Mouse (Mus musculus): ENCODE data around the gene Blm.

Gene Blm

GRCm38 (mm10) chr7:80439789-80440488, 95.0 kb downstream of the Blm start:
- DNase-seq (ENCODE audit: extremely low spot score): no peak

DNA sequence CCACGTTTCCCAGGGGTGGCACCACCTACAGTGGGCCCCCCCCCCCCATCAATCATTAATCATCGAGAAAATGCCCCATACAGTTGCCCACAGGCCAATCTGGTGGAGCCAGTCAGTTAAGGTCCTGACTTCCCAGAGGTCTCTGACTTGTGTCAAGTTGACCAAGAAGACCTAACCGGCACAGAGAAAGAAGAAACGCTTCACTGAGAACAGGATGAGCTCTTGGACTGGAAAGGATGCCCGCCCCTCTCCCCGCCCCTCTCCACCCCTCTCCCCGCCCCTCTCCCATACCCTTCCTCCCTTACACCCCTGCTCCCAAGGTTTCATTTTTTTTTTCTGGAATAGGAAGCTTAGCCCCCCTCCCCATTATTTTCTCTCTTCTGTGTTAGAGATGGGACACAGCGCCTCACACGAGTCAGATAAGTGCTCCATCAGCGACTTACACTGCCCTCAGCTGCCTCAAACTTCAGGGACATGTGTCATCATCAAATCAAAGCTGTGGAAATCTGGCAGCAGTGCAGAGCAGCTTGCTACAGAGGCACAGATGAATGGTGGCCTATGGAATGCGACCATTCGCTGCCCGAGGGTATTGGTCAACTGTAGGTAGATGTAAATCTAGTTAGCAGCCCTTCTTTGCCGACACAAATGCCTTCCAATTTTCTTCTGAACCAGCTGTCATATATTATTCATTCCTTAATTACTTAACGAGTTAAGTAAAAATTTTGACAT, 95.7 kb downstream of the Blm start:
- DNase-seq (ENCODE audit: extremely low spot score): peak; percentile 29

GRCm38 (mm10) chr7:80436571-80436970, 98.3 kb downstream of the Blm start:
- DNase-seq (ENCODE audit: extremely low spot score): no peak

DNA sequence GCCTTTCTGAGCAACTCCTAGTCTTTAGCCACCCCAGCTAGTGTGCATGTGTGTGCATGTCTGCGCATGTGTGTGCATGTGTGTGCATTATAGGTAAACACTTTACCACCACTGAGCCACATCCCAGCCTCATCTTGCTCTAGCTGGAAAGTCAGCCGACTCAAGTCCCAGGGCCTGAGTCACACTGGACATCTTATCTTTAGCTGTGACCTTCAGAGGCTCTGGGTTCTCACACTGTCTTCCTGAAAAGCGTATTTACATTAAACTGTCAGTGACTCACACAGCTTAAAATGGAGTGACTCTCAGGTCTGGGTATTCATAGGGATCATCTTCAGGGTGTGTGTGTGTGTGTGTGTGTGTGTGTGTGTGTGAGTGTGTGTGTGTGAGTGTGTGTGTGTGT, 99.3 kb downstream of the Blm start:
- no peak for DNase-seq (ENCODE audit: extremely low spot score)

- DNase-seq (ENCODE audit: extremely low spot score): no peak
Observed at GRCm38 (mm10) chr7:80429661-80430060, 105.3 kb downstream of the Blm start.

- DNase-seq (ENCODE audit: extremely low spot score): no peak
Observed at GRCm38 (mm10) chr7:80427730-80428129, 107.2 kb downstream of the Blm start.

GRCm38 (mm10) chr7:80426363-80426762, 108.6 kb downstream of the Blm start:
- DNase-seq (ENCODE audit: extremely low spot score): no peak

GRCm38 (mm10) chr7:80424722-80425121, 110.2 kb downstream of the Blm start:
- DNase-seq (ENCODE audit: extremely low spot score): no peak

- no peak for DNase-seq (ENCODE audit: extremely low spot score)
Observed at GRCm38 (mm10) chr7:80422759-80423480, 112.0 kb downstream of the Blm start.

DNA sequence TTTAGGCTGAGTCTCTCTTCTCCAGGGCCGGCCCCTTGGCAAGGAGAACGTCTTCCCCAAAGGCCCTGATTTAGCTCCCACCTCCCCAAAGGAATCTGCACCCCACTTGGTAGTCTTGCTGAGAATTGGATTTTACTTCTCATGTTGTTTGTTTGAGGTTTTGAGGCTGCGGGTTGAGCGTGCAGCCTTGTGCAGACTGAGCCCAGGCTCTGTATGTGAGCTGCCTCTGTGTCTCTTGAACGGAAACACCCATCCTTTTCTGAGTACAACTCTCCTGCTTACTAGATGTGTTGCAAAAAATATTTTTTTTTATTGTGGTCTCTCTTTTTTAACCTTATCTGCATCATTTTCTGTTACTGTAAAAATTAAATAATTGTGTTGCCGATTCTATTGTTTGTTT, 113.3 kb downstream of the Blm start:
- no peak for DNase-seq (ENCODE audit: extremely low spot score)

GRCm38 (mm10) chr7:80420586-80420985, 114.3 kb downstream of the Blm start:
- no peak for DNase-seq (ENCODE audit: extremely low spot score)

GRCm38 (mm10) chr7:80419278-80419677, 115.6 kb downstream of the Blm start:
- no peak for DNase-seq (ENCODE audit: extremely low spot score)

DNA sequence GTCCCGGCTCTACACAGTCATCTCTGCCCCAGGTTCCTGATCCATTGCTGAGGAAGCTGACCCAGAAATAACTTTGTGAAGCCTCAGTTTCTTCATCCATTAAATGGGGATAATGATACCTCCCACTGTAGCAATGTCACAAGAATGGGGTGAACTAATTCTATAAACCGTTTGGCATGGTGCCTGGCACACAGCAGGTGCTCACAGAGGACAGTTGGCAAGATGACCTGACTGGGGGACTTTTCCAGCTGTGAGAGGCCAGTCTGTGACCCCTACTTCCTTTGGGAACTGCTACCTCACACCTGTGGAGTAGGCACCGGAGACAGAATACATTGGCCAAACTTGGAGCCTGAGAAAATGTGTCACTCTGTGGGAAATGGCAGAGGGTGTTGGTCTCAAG, 116.9 kb downstream of the Blm start:
- DNase-seq (ENCODE audit: extremely low spot score): no peak

GRCm38 (mm10) chr7:80417601-80418000, 117.3 kb downstream of the Blm start:
- no peak for DNase-seq (ENCODE audit: extremely low spot score)

DNA sequence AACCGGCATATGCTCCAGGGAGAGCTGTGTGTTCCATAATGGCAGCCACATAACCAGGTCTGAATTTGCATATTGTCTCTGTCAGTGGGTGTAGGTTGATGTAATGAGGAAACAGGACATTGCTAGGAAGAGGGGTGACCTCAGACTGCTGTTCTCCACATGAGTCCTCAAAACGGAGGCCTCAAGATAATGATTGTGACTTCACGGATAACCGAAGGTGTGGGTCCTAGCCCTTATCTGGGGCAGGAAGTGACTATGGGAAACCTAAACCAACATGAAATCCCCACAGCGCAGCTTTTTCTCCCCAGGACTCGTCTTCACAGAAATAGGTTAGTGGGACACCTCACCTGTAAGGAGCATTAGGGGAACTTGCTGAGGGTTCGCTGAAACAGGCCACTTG, 118.0 kb downstream of the Blm start:
- no peak for DNase-seq (ENCODE audit: extremely low spot score)

DNA sequence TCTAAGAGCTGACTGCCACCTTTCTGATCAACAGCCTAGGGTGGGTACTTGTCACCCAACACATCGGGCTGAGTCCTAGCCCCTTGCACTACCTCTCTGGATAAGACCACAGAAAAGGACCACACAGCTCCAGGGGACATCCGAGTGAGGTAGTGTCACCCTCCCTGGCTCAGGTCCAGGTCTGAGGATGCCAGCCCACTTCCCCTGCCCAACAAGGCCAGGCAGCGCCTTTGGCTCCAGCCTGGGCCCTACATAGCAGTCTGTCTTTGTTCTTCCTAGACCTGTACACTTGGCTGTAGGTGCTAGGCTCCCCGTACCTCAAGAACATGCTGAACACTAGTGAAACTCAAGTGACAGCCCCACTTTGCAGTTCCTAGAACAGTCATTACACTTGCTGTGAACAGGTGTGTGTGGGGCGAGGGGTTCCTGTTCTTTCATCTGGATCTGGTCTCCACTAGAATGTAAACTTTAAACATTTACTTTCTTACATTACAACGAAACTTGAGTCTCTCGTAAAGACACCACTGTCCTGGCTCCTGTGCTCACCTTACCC, 120.5 kb downstream of the Blm start:
- DNase-seq (ENCODE audit: extremely low spot score): no peak

GRCm38 (mm10) chr7:80413512-80414302, 121.2 kb downstream of the Blm start:
- no peak for DNase-seq (ENCODE audit: extremely low spot score)

DNA sequence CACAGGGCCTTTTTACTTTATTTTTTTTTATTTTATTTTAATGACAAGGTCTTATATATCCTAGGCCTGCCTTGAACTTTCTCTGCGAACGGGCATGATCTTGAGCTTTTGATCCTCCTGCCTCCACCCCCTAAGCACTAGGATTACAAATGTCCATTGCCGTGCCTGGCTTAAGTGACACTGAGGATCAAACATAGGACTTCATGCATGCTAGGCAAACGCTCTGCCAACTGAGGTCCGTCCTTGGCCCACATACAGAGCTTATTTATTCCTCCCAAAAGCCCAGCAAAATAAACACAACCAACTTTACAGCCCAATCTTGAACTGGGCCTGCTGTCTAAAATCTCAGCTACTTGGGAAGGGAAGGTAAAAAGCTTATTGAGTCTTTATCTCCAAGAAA, 122.1 kb downstream of the Blm start:
- no peak for DNase-seq (ENCODE audit: extremely low spot score)

GRCm38 (mm10) chr7:80412279-80412678, 122.6 kb downstream of the Blm start:
- DNase-seq (ENCODE audit: extremely low spot score): no peak

- DNase-seq (ENCODE audit: extremely low spot score): no peak
Observed at GRCm38 (mm10) chr7:80410380-80410779, 124.5 kb downstream of the Blm start.

DNA sequence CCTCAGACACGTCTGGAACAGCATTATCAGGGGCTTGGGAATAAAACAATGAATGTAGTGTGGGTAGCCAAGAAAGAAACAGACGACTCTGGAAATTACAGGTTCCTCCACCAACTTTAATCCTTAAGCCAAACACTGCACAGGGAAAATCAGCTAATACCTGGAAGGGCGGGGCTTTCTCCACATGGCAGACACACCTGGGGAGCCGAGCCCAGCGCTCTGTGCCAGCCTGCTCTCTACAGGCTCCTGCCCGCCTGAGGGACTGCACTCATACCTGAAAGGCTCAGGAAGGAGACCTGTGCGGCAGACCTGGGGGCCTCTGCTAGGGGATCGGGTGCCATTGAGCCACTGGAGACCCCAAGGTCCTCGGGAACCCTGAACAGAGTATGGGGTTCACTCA, 127.2 kb downstream of the Blm start:
- DNase-seq (ENCODE audit: extremely low spot score): no peak

DNA sequence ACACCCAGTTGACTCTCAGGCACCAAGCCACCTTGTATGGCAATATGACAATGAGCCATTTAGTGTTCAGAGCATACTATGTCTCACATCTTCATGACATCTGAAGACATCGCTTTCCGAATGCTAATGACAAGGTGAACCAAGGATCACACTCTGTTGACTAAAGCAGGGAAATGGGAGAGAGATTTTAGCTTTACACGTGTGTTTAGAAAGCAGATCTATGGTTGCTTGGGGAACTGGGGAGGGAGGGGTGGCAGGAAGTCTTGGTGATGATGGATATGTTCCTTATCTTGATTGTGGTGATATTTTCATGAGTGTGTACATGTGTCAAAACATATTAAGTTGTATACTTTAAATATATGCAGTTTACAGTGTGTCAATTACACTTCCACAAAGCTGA, 128.7 kb downstream of the Blm start:
- DNase-seq (ENCODE audit: extremely low spot score): no peak
